Mouse (Mus musculus): ENCODE data around the gene Unc79.

DNA sequence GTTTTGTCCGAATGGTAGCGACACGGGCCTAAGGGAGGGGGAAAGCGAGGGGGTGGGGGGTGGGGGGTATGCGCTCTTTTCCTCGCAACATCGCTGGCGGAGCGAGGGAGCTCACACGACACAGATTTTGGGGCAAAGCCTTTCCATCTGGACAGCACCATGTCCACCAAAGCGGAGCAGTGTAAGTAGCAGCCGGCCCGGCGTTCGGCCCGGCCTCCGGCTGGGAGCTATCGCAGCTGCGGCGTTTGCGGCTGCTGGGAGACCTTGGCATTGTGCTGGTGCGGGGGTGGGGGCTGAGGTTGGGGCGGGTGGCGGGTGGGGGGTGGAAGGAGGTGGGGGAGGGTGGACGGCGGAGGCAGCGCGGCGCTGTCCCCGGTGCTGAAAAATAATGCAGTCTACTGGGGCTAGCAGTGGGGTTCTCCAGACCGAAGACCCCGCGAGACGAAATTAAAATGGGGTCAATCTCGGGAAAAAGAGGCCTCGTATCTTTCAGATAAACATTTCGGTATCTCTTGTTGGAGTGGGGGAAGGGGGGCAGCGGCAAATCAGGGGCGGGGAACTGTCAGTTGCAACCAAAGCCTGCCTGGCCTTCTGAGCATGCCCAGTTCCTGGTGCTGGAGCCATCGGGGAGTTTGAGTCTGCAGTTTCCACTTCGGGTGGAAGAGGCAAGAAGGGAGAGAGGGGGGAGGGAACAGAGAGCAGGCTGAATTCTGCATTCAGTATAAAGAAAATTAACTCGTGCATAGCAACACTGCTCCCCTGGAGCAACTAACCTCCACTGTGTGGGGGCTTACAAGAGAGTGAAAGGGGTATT lies 943 bp downstream of the Unc79 start:
- no peak for TF ChIP-seq CTCF (IDR thresholded peaks at IDR 0.05; ENCODE audit: low read depth, low read length)
- TF ChIP-seq TAL1 (conservative IDR thresholded peaks at IDR 0.05; ENCODE audit: low read depth, low read length), result no peak
- no peak for TF ChIP-seq GATA1 (IDR thresholded peaks at IDR 0.05; ENCODE audit: borderline replicate concordance, low read length)
- TF ChIP-seq POLR2AphosphoS5 (IDR thresholded peaks at IDR 0.05; ENCODE audit: insufficient replicate concordance, low read depth, low read length), result no peak
